In genomic region chr11:97007093-97007794, GRCm38 (mm10) we compare ENCODE assay signal across 23 mouse cellular contexts. TPM values are rescaled to one million over a fixed set of nuclear protein-coding genes. Genes with fewer than 3 reads are reported as not detected.
DNase-seq lines count a peak whose midpoint lies in the region; ATAC-seq lines count a peak whose summit lies in the region.
"Had no signal": no experiment of that assay in that cellular context is flagged by ENCODE, and none has a peak within 500 bp of the region (broad histone marks: within the 10 kb centered on the region; RNA-seq: fewer than 3 reads in every experiment).

No protein-coding gene starts in this region.

- no peak overlapping the region for H3K27ac ChIP-seq in kidney, embryonic 16.5 days (ENCODE audit: low read length)
- H3K27ac ChIP-seq: embryonic facial prominence, embryonic 13.5 days; heart, embryonic 13.5 days; hindbrain, embryonic 13.5 days; kidney, embryonic 15.5 days; limb, embryonic 12.5 days; liver, embryonic 12.5 days had no signal

- no peaks in the 10 kb centered on the region for H3K4me1 ChIP-seq in kidney, embryonic 16.5 days (ENCODE audit: insufficient read depth, low read length)

- no peak overlapping the region for H3K4me3 ChIP-seq in kidney, embryonic 16.5 days (ENCODE audit: low read length)
- H3K4me3 ChIP-seq: embryonic facial prominence, embryonic 13.5 days; heart, embryonic 13.5 days; hindbrain, embryonic 13.5 days; kidney, embryonic 15.5 days; limb, embryonic 12.5 days; liver, embryonic 12.5 days had no signal

- peak; percentile 87 for ATAC-seq in inflammation-experienced regulatory T-cells, adult 6 months
- ATAC-seq in frontal cortex, adult (ENCODE audit: low TSS enrichment), result no peak
- ATAC-seq in kidney, embryonic 16.5 days (ENCODE audit: low FRiP score, low TSS enrichment), result no peak
- ATAC-seq: intestine, embryonic 16.5 days; liver, embryonic 12.5 days; midbrain, embryonic 16.5 days had no signal

- WGBS in kidney, embryonic 16.5 days, result 51% methylated on average over 9 of the region's 9 CpGs

- no peak overlapping the region for H3K9ac ChIP-seq in kidney, embryonic 16.5 days (replicated peaks; ENCODE audit: low read length)
- H3K9ac ChIP-seq: embryonic facial prominence, embryonic 13.5 days; heart, embryonic 13.5 days; hindbrain, embryonic 13.5 days; kidney, embryonic 15.5 days; limb, embryonic 12.5 days; liver, embryonic 12.5 days had no signal

- H3K9me3 ChIP-seq in kidney, embryonic 16.5 days (ENCODE audit: low read length), result no peaks in the 10 kb centered on the region
- H3K9me3 ChIP-seq: embryonic facial prominence, embryonic 13.5 days; heart, embryonic 13.5 days; hindbrain, embryonic 13.5 days; kidney, embryonic 15.5 days; limb, embryonic 12.5 days; liver, embryonic 12.5 days had no signal

- H3K4me2 ChIP-seq in kidney, embryonic 16.5 days (replicated peaks; ENCODE audit: low read depth, low read length), result no peak overlapping the region
- H3K4me2 ChIP-seq: embryonic facial prominence, embryonic 13.5 days; heart, embryonic 13.5 days; hindbrain, embryonic 13.5 days; kidney, embryonic 15.5 days; limb, embryonic 12.5 days; liver, embryonic 12.5 days had no signal

- no peaks in the 10 kb centered on the region for H3K36me3 ChIP-seq in kidney, embryonic 16.5 days (ENCODE audit: insufficient read depth, low read length)
- H3K36me3 ChIP-seq: embryonic facial prominence, embryonic 13.5 days; heart, embryonic 13.5 days; hindbrain, embryonic 13.5 days; kidney, embryonic 15.5 days; limb, embryonic 12.5 days; liver, embryonic 12.5 days had no signal

- H3K27me3 ChIP-seq in kidney, embryonic 16.5 days (ENCODE audit: insufficient read depth, low read length), result peaks cover 34% of the 10 kb centered on the region

- peak; percentile 27 for DNase-seq in adrenal gland, postnatal 14 days
- no peak for DNase-seq in adrenal gland, postnatal 25 days
- DNase-seq in 416B (ENCODE audit: low read depth) (peak; percentile 59), MN1 (ENCODE audit: low spot score) (peak; percentile 77)
- DNase-seq in kidney, adult 9 months, result no peak
- DNase-seq: adrenal gland, adult 2 months; cerebellum, adult 9-11 months; gastrocnemius, postnatal 10 days; heart, adult 11 months; lung, adult 2 months; lung, postnatal 36 days had no signal

RNA-seq across cellular contexts. Expression of gene Sp6, which starts 6.0 kb away (rescaled TPM):
- total RNA-seq in adrenal gland, postnatal 14 days (2021), result 0.22 and 0.30 TPM in 2 replicates
- 0.33 and 0.39 TPM in 2 replicates for total RNA-seq in adrenal gland, postnatal 25 days (2021)
- 1 to 10 TPM in 1 of 3 experiments, under 1 TPM in 1, not detected in 1; 0.19 to 2.7 TPM for polyA plus RNA-seq in inflammation-experienced regulatory T-cells, adult 6 months (2017; shearing (Covaris generic))
- 1.6 and 2.0 TPM in 2 replicates for polyA plus RNA-seq in kidney, embryonic 16.5 days (2015; fragmentation: Nextera tagmentation; extraction: Ambion mirVana)
- polyA plus RNA-seq: intestine, embryonic 16.5 days had no signal

RNA-seq across cellular contexts. Expression of gene Scrn2, which starts 22.5 kb away (rescaled TPM):
- total RNA-seq in adrenal gland, postnatal 14 days (2021), result 15.9 and 18.3 TPM in 2 replicates
- total RNA-seq in adrenal gland, postnatal 25 days (2021), result 12.8 and 22.7 TPM in 2 replicates
- 1 to 10 TPM; 6.2 to 8.8 (median 6.5) TPM for polyA plus RNA-seq in inflammation-experienced regulatory T-cells, adult 6 months (2017; shearing (Covaris generic))
- 45.7 and 50.9 TPM in 2 replicates for polyA plus RNA-seq in kidney, embryonic 16.5 days (2015; fragmentation: Nextera tagmentation; extraction: Ambion mirVana)

RNA-seq across cellular contexts. Expression of gene Sp2, which starts 24.5 kb away (rescaled TPM):
- total RNA-seq in adrenal gland, postnatal 14 days (2021), result 15.5 and 18.3 TPM in 2 replicates
- total RNA-seq in adrenal gland, postnatal 25 days (2021), result 18.2 and 18.8 TPM in 2 replicates
- 10 to 100 TPM; 20.4 to 24.7 (median 20.9) TPM for polyA plus RNA-seq in inflammation-experienced regulatory T-cells, adult 6 months (2017; shearing (Covaris generic))
- polyA plus RNA-seq in kidney, embryonic 16.5 days (2015; fragmentation: Nextera tagmentation; extraction: Ambion mirVana), result 21.2 and 25.1 TPM in 2 replicates

RNA-seq across cellular contexts. Expression of gene Lrrc46, which starts 34.0 kb away (rescaled TPM):
- total RNA-seq in adrenal gland, postnatal 14 days (2021), result 0.93 and 0.94 TPM in 2 replicates
- 1.0 and 1.4 TPM in 2 replicates for total RNA-seq in adrenal gland, postnatal 25 days (2021)
- not detected for polyA plus RNA-seq in inflammation-experienced regulatory T-cells, adult 6 months (2017; shearing (Covaris generic))
- polyA plus RNA-seq in kidney, embryonic 16.5 days (2015; fragmentation: Nextera tagmentation; extraction: Ambion mirVana), result 1.3 and 1.5 TPM in 2 replicates
- polyA plus RNA-seq: stomach, embryonic 14.5 days had no signal

RNA-seq across cellular contexts. Expression of gene Mrpl10, which starts 34.1 kb away (rescaled TPM):
- total RNA-seq in adrenal gland, postnatal 14 days (2021), result 124 and 130 TPM in 2 replicates
- 117 and 129 TPM in 2 replicates for total RNA-seq in adrenal gland, postnatal 25 days (2021)
- 10 to 100 TPM; 61.1 to 66.7 (median 63.2) TPM for polyA plus RNA-seq in inflammation-experienced regulatory T-cells, adult 6 months (2017; shearing (Covaris generic))
- polyA plus RNA-seq in kidney, embryonic 16.5 days (2015; fragmentation: Nextera tagmentation; extraction: Ambion mirVana), result 92.9 and 98.8 TPM in 2 replicates

Comparison
In these comparisons a context has a peak if more than half of its experiments do, and no peak if none do; other contexts are left out.
1. DNase-seq: peak in adrenal gland, postnatal 14 days (single experiment), 416B (single experiment) and MN1 (single experiment); none in adrenal gland, postnatal 25 days (single experiment) and kidney, adult 9 months (single experiment).